Mouse (Mus musculus): ENCODE data around the gene Zg16.

GRCm38 (mm10) chr7:127084794-127085193, 2.3 kb downstream of the Zg16 start:
- TF ChIP-seq CTCF (IDR thresholded peaks at IDR 0.05; ENCODE audit: control insufficient read depth, insufficient read depth, low read length) (no peak), POLR2A (IDR thresholded peaks at IDR 0.05; ENCODE audit: borderline replicate concordance, control insufficient read depth, low read depth, low read length) (no peak)

All from bone marrow, adult 2 months (tissue).